Comparison of ENCODE assay signal across 17 mouse cellular contexts in genomic region chr6:115592458-115592857, GRCm38 (mm10). TPM values are rescaled to one million over a fixed set of nuclear protein-coding genes. Genes with fewer than 3 reads are reported as not detected.
DNase-seq lines count a peak whose midpoint lies in the region; ATAC-seq and TF ChIP-seq lines count a peak whose summit lies in the region.
"Had no signal": no experiment of that assay in that cellular context is flagged by ENCODE, and none has a peak within 500 bp of the region (broad histone marks: within the 10 kb centered on the region; RNA-seq: fewer than 3 reads in every experiment).

TSS of gene Mkrn2os (minus strand) at chr6:115592576.

- peak; percentile 76 for DNase-seq in kidney, adult 11 months
- DNase-seq in kidney, postnatal 36 days, result peak; percentile 72 to 87
- DNase-seq in midbrain, postnatal 0 days (ENCODE audit: low spot score), result no peak
- no peak for DNase-seq in adipocyte (ENCODE audit: low spot score)
- DNase-seq in heart, postnatal 25 days (ENCODE audit: low spot score), result no peak
- DNase-seq: cerebellum, adult 2 months; gastrocnemius, postnatal 25 days; layer of hippocampus, postnatal 36 days; lung, adult 18-20 months; right cerebral cortex, adult 18-20 months had no signal

- no peaks in the 10 kb centered on the region for H3K27me3 ChIP-seq in erythroblast, embryonic 14.5 days (ENCODE audit: control insufficient read depth)
- H3K27me3 ChIP-seq in stomach, embryonic 14.5 days (ENCODE audit: control insufficient read depth, insufficient read depth, low read length), result no peaks in the 10 kb centered on the region
- no peaks in the 10 kb centered on the region; the same call in 1 of the 2 replicates for H3K27me3 ChIP-seq in midbrain, postnatal 0 days (ENCODE audit: insufficient read depth, low read length)
- H3K27me3 ChIP-seq: embryonic facial prominence, embryonic 12.5 days; hindbrain, embryonic 15.5 days had no signal

- peak within 1 kb of the TSS; percentile 45 for H3K4me3 ChIP-seq in erythroblast, embryonic 14.5 days (replicated peaks)
- H3K4me3 ChIP-seq in stomach, embryonic 14.5 days (ENCODE audit: low read depth, low read length), result peak within 1 kb of the TSS; percentile 7; the same call in 1 of the 2 replicates
- H3K4me3 ChIP-seq in midbrain, postnatal 0 days (ENCODE audit: low read depth, low read length), result no peak within 1 kb of the TSS
- H3K4me3 ChIP-seq: embryonic facial prominence, embryonic 12.5 days; hindbrain, embryonic 15.5 days had no signal

- peaks cover 4% of the 10 kb centered on the region for H3K4me1 ChIP-seq in erythroblast, embryonic 14.5 days (ENCODE audit: control insufficient read depth)
- no peaks in the 10 kb centered on the region for H3K4me1 ChIP-seq in stomach, embryonic 14.5 days (ENCODE audit: control insufficient read depth, insufficient read depth, low read length)
- H3K4me1 ChIP-seq in midbrain, postnatal 0 days (ENCODE audit: insufficient read depth, low read length), result no peaks in the 10 kb centered on the region
- H3K4me1 ChIP-seq: hindbrain, embryonic 15.5 days had no signal

- ATAC-seq in erythroblast, adult 5-6 weeks (replicated peaks; ENCODE audit: low FRiP score, poor library complexity, severe bottlenecking), result no peak
- peak; percentile 72 for ATAC-seq in stomach, embryonic 14.5 days (ENCODE audit: insufficient number of reproducible peaks, insufficient read depth, low FRiP score, low read depth)
- ATAC-seq in midbrain, postnatal 0 days (ENCODE audit: low FRiP score), result no peak
- ATAC-seq: forebrain, embryonic 16.5 days had no signal

- 37% methylated on average over 5 of the region's 5 CpGs for WGBS in stomach, embryonic 14.5 days
- 73% methylated on average over 5 of the region's 5 CpGs for WGBS in midbrain, postnatal 0 days

- H3K9me3 ChIP-seq in erythroblast, embryonic 14.5 days (ENCODE audit: control insufficient read depth, low read length), result no peaks in the 10 kb centered on the region
- no peaks in the 10 kb centered on the region for H3K9me3 ChIP-seq in stomach, embryonic 14.5 days (ENCODE audit: control insufficient read depth, low read depth, low read length)
- no peaks in the 10 kb centered on the region for H3K9me3 ChIP-seq in midbrain, postnatal 0 days (ENCODE audit: low read length)
- H3K9me3 ChIP-seq: embryonic facial prominence, embryonic 12.5 days; hindbrain, embryonic 15.5 days had no signal

- no peak within 1 kb of the TSS for H3K4me2 ChIP-seq in stomach, embryonic 14.5 days (replicated peaks; ENCODE audit: low read depth, low read length)
- H3K4me2 ChIP-seq in midbrain, postnatal 0 days (ENCODE audit: low read depth, low read length, poor library complexity, severe bottlenecking), result no peak within 1 kb of the TSS
- H3K4me2 ChIP-seq: embryonic facial prominence, embryonic 12.5 days; hindbrain, embryonic 15.5 days had no signal

- H3K36me3 ChIP-seq in erythroblast, embryonic 14.5 days (ENCODE audit: control insufficient read depth), result no peaks in the 10 kb centered on the region
- no peaks in the 10 kb centered on the region for H3K36me3 ChIP-seq in stomach, embryonic 14.5 days (ENCODE audit: control insufficient read depth, insufficient read depth, low read length)
- H3K36me3 ChIP-seq in midbrain, postnatal 0 days (ENCODE audit: insufficient read depth, low read length), result no peaks in the 10 kb centered on the region
- H3K36me3 ChIP-seq: embryonic facial prominence, embryonic 12.5 days; hindbrain, embryonic 15.5 days had no signal

- no peak within 1 kb of the TSS for H3K9ac ChIP-seq in stomach, embryonic 14.5 days (replicated peaks; ENCODE audit: low read depth, low read length)
- H3K9ac ChIP-seq in midbrain, postnatal 0 days (replicated peaks; ENCODE audit: low read length, poor library complexity, severe bottlenecking), result no peak within 1 kb of the TSS
- H3K9ac ChIP-seq: embryonic facial prominence, embryonic 12.5 days; hindbrain, embryonic 15.5 days had no signal

- H3K27ac ChIP-seq in stomach, embryonic 14.5 days (ENCODE audit: low read length), result no peak within 1 kb of the TSS
- no peak within 1 kb of the TSS for H3K27ac ChIP-seq in midbrain, postnatal 0 days (ENCODE audit: low read depth, low read length)
- H3K27ac ChIP-seq: embryonic facial prominence, embryonic 12.5 days; hindbrain, embryonic 15.5 days had no signal

- intact Hi-C loops in heart, postnatal 25 days (cut with DNase I), result no loop called here

- TF ChIP-seq CTCF in midbrain, postnatal 0 days (IDR thresholded peaks at IDR 0.05), result no peak

RNA-seq across cellular contexts. Expression of gene Mkrn2os, which starts in this region (rescaled TPM):
- polyA plus RNA-seq in erythroblast, embryonic 14.5 days (2012), result not detected in 2 replicates
- total RNA-seq in erythroblast, adult 5-6 weeks (2015; ENCODE audit: low replicate concordance), result not detected in 2 replicates
- not detected in 2 replicates for total RNA-seq in erythroblast, adult 5-6 weeks (2017; ENCODE audit: low replicate concordance)
- polyA plus RNA-seq in stomach, embryonic 14.5 days (2014; fragmentation: Nextera tagmentation; extraction: Ambion mirVana), result 7.0 and 7.9 TPM in 2 replicates
- 0.19 TPM in 1 of 2 replicates, not detected in the other for total RNA-seq in midbrain, postnatal 0 days (2014; rRNA removed)
- 0.28 and 0.36 TPM in 2 replicates for polyA plus RNA-seq in midbrain, postnatal 0 days (2015; fragmentation: Nextera tagmentation; extraction: Ambion mirVana)
- total RNA-seq in heart, postnatal 25 days (2021), result under 1 TPM; 0.36 to 0.57 TPM
- total RNA-seq: layer of hippocampus, postnatal 36 days; megakaryocyte-erythroid progenitor cell, adult 5-6 weeks had no signal

Comparison
In these comparisons a context has a peak if more than half of its experiments do, and no peak if none do; other contexts are left out.
1. DNase-seq: peak in kidney, adult 11 months (single experiment) and kidney, postnatal 36 days (2 of 2); none in midbrain, postnatal 0 days (single experiment), adipocyte (single experiment) and heart, postnatal 25 days (single experiment).